Mouse (Mus musculus): ENCODE data around the gene Tlr4. TPM values are rescaled to one million over a fixed set of nuclear protein-coding genes. Genes with fewer than 3 reads are reported as not detected.

Tlr4 gene
- 1 to 10 TPM; 3.1 to 3.7 TPM for total RNA-seq (2021)
- long read RNA-seq, experiment 1, full-length matches to known transcripts = 1 of 1 reads
- long read RNA-seq, experiment 1, partial matches to known transcripts = 0 of 1 reads
- long read RNA-seq, experiment 1, other reads (novel, unspliced or antisense) = 0 of 1 reads
- long read RNA-seq, experiment 2, full-length matches to known transcripts = 2 of 2 reads
- long read RNA-seq, experiment 2, partial matches to known transcripts = 0 of 2 reads
- long read RNA-seq, experiment 2, other reads (novel, unspliced or antisense) = 0 of 2 reads

- peak; percentile 7 to 13 for DNase-seq (ENCODE audit: low spot score in 2 of 2)
These were observed at the start of gene Tlr4 for GRCm38 (mm10) chr4:66827463-66828162. Tlr4 (plus strand) TSS chr4:66827584.

GRCm38 (mm10) chr4:66794283-66794682, 33.1 kb upstream of the Tlr4 start:
- no peak for DNase-seq (ENCODE audit: low spot score in 2 of 2)

GRCm38 (mm10) chr4:66796683-66797082, 30.7 kb upstream of the Tlr4 start:
- DNase-seq (ENCODE audit: low spot score in 2 of 2) = no peak

- DNase-seq (ENCODE audit: low spot score in 2 of 2) = no peak
These were observed 22.7 kb upstream of the Tlr4 start for GRCm38 (mm10) chr4:66804552-66805301.

- no peak for DNase-seq (ENCODE audit: low spot score in 2 of 2)
These were observed 21.6 kb upstream of the Tlr4 start for GRCm38 (mm10) chr4:66805747-66806146.

GRCm38 (mm10) chr4:66816364-66817026, 10.9 kb upstream of the Tlr4 start:
- DNase-seq (ENCODE audit: low spot score in 2 of 2) = no peak

GRCm38 (mm10) chr4:66821171-66821570, 6.2 kb upstream of the Tlr4 start:
- DNase-seq (ENCODE audit: low spot score in 2 of 2) = peak in 1 of 2 experiments; percentile 1

- no peak for DNase-seq (ENCODE audit: low spot score in 2 of 2)
These were observed 5.6 kb upstream of the Tlr4 start for GRCm38 (mm10) chr4:66821764-66822163.

GRCm38 (mm10) chr4:66828163-66828668, 832 bp downstream of the Tlr4 start:
- DNase-seq (ENCODE audit: low spot score in 2 of 2) = peak in 1 of 2 experiments; percentile 1

- DNase-seq (ENCODE audit: low spot score in 2 of 2) = no peak
These were observed 1.3 kb downstream of the Tlr4 start for GRCm38 (mm10) chr4:66828686-66829085.

- no peak for DNase-seq (ENCODE audit: low spot score in 2 of 2)
These were observed 10.7 kb downstream of the Tlr4 start for GRCm38 (mm10) chr4:66838071-66838470.

- no peak for DNase-seq (ENCODE audit: low spot score in 2 of 2)
These were observed 15.9 kb downstream of the Tlr4 start for GRCm38 (mm10) chr4:66843255-66843654.

- DNase-seq (ENCODE audit: low spot score in 2 of 2) = no peak
These were observed 24.6 kb downstream of the Tlr4 start for GRCm38 (mm10) chr4:66852011-66852410.

- no peak for DNase-seq (ENCODE audit: low spot score in 2 of 2)
These were observed 29.6 kb downstream of the Tlr4 start for GRCm38 (mm10) chr4:66856992-66857391.

GRCm38 (mm10) chr4:66869919-66870318, 42.5 kb downstream of the Tlr4 start:
- peak in 1 of 2 experiments; percentile 1 for DNase-seq (ENCODE audit: low spot score in 2 of 2)

GRCm38 (mm10) chr4:66872026-66872425, 44.6 kb downstream of the Tlr4 start:
- DNase-seq (ENCODE audit: low spot score in 2 of 2) = no peak

GRCm38 (mm10) chr4:66873342-66873741, 46.0 kb downstream of the Tlr4 start:
- no peak for DNase-seq (ENCODE audit: low spot score in 2 of 2)

- DNase-seq (ENCODE audit: low spot score in 2 of 2) = no peak
These were observed 48.4 kb downstream of the Tlr4 start for GRCm38 (mm10) chr4:66875751-66876150.

GRCm38 (mm10) chr4:66877609-66878008, 50.2 kb downstream of the Tlr4 start:
- no peak for DNase-seq (ENCODE audit: low spot score in 2 of 2)

GRCm38 (mm10) chr4:66881496-66881895, 54.1 kb downstream of the Tlr4 start:
- DNase-seq (ENCODE audit: low spot score in 2 of 2) = no peak

GRCm38 (mm10) chr4:66883264-66883663, 55.9 kb downstream of the Tlr4 start:
- DNase-seq (ENCODE audit: low spot score in 2 of 2) = no peak

All from left cerebral cortex, adult 18-20 months (tissue).